Comparison of ENCODE assay signal across 20 mouse cellular contexts in genomic region chr7:77857979-77858378, GRCm38 (mm10).
DNase-seq lines count a peak whose midpoint lies in the region; ATAC-seq lines count a peak whose summit lies in the region.
"Had no signal": no experiment of that assay in that cellular context is flagged by ENCODE, and none has a peak within 500 bp of the region (broad histone marks: within the 10 kb centered on the region; RNA-seq: fewer than 3 reads in every experiment).

No protein-coding gene starts in this region.

- WGBS in heart, embryonic 12.5 days: 13% methylated on average over 5 of the region's 5 CpGs
- WGBS in heart, embryonic 16.5 days: 19% methylated on average over 5 of the region's 5 CpGs
- 54% methylated on average over 5 of the region's 5 CpGs for WGBS in kidney, embryonic 14.5 days
- WGBS in stomach, embryonic 16.5 days: 18% methylated on average over 5 of the region's 5 CpGs

- H3K4me1 ChIP-seq in heart, embryonic 12.5 days (replicated peaks): peaks cover 12% of the 10 kb centered on the region
- H3K4me1 ChIP-seq in heart, embryonic 16.5 days (ENCODE audit: control insufficient read depth, insufficient read depth, low read length): peaks cover 5% of the 10 kb centered on the region; the same call in 1 of the 2 replicates
- H3K4me1 ChIP-seq in kidney, embryonic 14.5 days (ENCODE audit: control insufficient read depth, insufficient read depth, low read length): no peaks in the 10 kb centered on the region
- H3K4me1 ChIP-seq in stomach, embryonic 16.5 days (ENCODE audit: control insufficient read depth, insufficient read depth, low read length): no peaks in the 10 kb centered on the region
- H3K4me1 ChIP-seq: embryonic facial prominence, embryonic 12.5 days; hindbrain, embryonic 15.5 days had no signal

- H3K36me3 ChIP-seq in heart, embryonic 12.5 days: no peaks in the 10 kb centered on the region
- no peaks in the 10 kb centered on the region for H3K36me3 ChIP-seq in heart, embryonic 16.5 days (ENCODE audit: control insufficient read depth, insufficient read depth)
- H3K36me3 ChIP-seq in kidney, embryonic 14.5 days (ENCODE audit: control insufficient read depth, insufficient read depth, low read length): no peaks in the 10 kb centered on the region
- H3K36me3 ChIP-seq in stomach, embryonic 16.5 days (ENCODE audit: control insufficient read depth, insufficient read depth, low read length): no peaks in the 10 kb centered on the region
- H3K36me3 ChIP-seq: embryonic facial prominence, embryonic 12.5 days; forebrain, embryonic 15.5 days; G1E; hindbrain, embryonic 15.5 days had no signal

- no peaks in the 10 kb centered on the region for H3K9me3 ChIP-seq in heart, embryonic 12.5 days (replicated peaks)
- no peaks in the 10 kb centered on the region for H3K9me3 ChIP-seq in heart, embryonic 16.5 days (replicated peaks; ENCODE audit: control insufficient read depth, low read length)
- no peaks in the 10 kb centered on the region for H3K9me3 ChIP-seq in kidney, embryonic 14.5 days (ENCODE audit: control insufficient read depth, low read length)
- H3K9me3 ChIP-seq in stomach, embryonic 16.5 days (replicated peaks; ENCODE audit: control insufficient read depth, low read length): no peaks in the 10 kb centered on the region; the same call in 1 of the 2 replicates
- H3K9me3 ChIP-seq: embryonic facial prominence, embryonic 12.5 days; forebrain, embryonic 15.5 days; hindbrain, embryonic 15.5 days had no signal

- H3K9ac ChIP-seq in heart, embryonic 12.5 days: no peak overlapping the region
- H3K9ac ChIP-seq in heart, embryonic 16.5 days (ENCODE audit: low read length): no peak overlapping the region
- no peak overlapping the region for H3K9ac ChIP-seq in kidney, embryonic 14.5 days (ENCODE audit: low read depth, low read length)
- no peak overlapping the region for H3K9ac ChIP-seq in stomach, embryonic 16.5 days (ENCODE audit: low read length)
- H3K9ac ChIP-seq: embryonic facial prominence, embryonic 12.5 days; forebrain, embryonic 15.5 days; hindbrain, embryonic 15.5 days had no signal

- H3K4me2 ChIP-seq in heart, embryonic 12.5 days: peak overlapping the region; percentile 11; the same call in 1 of the 2 replicates
- H3K4me2 ChIP-seq in heart, embryonic 16.5 days (ENCODE audit: low read depth, low read length): peak overlapping the region; percentile 4; the same call in 1 of the 2 replicates
- no peak overlapping the region for H3K4me2 ChIP-seq in kidney, embryonic 14.5 days (replicated peaks; ENCODE audit: low read depth, low read length)
- H3K4me2 ChIP-seq in stomach, embryonic 16.5 days (ENCODE audit: low read depth, low read length): no peak overlapping the region
- H3K4me2 ChIP-seq: embryonic facial prominence, embryonic 12.5 days; forebrain, embryonic 15.5 days; hindbrain, embryonic 15.5 days had no signal

- no peak for DNase-seq in heart, adult 18-20 months
- DNase-seq in heart, adult 9 months (ENCODE audit: low spot score in 2 of 2): no peak
- DNase-seq in kidney, adult 9 months: no peak
- DNase-seq: adrenal gland, postnatal 14 days; B cell, adult 2 months; cerebellum, adult 11-12 months; cerebellum, adult 9-10 months; cerebellum, postnatal 25 days; gastrocnemius, postnatal 36 days; heart, adult 11 months; heart, postnatal 36 days had no signal

- no peak overlapping the region for H3K4me3 ChIP-seq in heart, embryonic 12.5 days
- H3K4me3 ChIP-seq in heart, embryonic 16.5 days (ENCODE audit: low read length): no peak overlapping the region
- no peak overlapping the region for H3K4me3 ChIP-seq in kidney, embryonic 14.5 days (ENCODE audit: low read length)
- H3K4me3 ChIP-seq in stomach, embryonic 16.5 days (replicated peaks; ENCODE audit: low read length): no peak overlapping the region
- H3K4me3 ChIP-seq: embryonic facial prominence, embryonic 12.5 days; forebrain, embryonic 15.5 days; hindbrain, embryonic 15.5 days had no signal

- no peak overlapping the region for H3K27ac ChIP-seq in heart, embryonic 12.5 days (ENCODE audit: poor library complexity, severe bottlenecking)
- H3K27ac ChIP-seq in heart, embryonic 16.5 days (ENCODE audit: low read length): no peak overlapping the region
- peak overlapping the region; percentile 38; the same call in 1 of the 2 replicates for H3K27ac ChIP-seq in kidney, embryonic 14.5 days (ENCODE audit: low read depth, low read length)
- H3K27ac ChIP-seq in stomach, embryonic 16.5 days (ENCODE audit: low read length): no peak overlapping the region
- H3K27ac ChIP-seq: embryonic facial prominence, embryonic 12.5 days; forebrain, embryonic 15.5 days; hindbrain, embryonic 15.5 days had no signal

- H3K27me3 ChIP-seq in heart, embryonic 12.5 days (replicated peaks): no peaks in the 10 kb centered on the region
- H3K27me3 ChIP-seq in heart, embryonic 16.5 days (ENCODE audit: control insufficient read depth, insufficient read depth, low read length): no peaks in the 10 kb centered on the region
- H3K27me3 ChIP-seq in kidney, embryonic 14.5 days (ENCODE audit: control insufficient read depth, insufficient read depth, low read length): no peaks in the 10 kb centered on the region
- H3K27me3 ChIP-seq in stomach, embryonic 16.5 days (ENCODE audit: control insufficient read depth, insufficient read depth, low read length): no peaks in the 10 kb centered on the region
- H3K27me3 ChIP-seq: embryonic facial prominence, embryonic 12.5 days; forebrain, embryonic 15.5 days had no signal

- 0 out of 2 replicates have a peak, but pooled peaks have one; percentile 36 for ATAC-seq in heart, embryonic 12.5 days (ENCODE audit: insufficient number of reproducible peaks, low FRiP score)
- ATAC-seq in heart, embryonic 16.5 days (replicated peaks; ENCODE audit: extremely low read depth, insufficient read depth, low FRiP score): peak; percentile 63
- no peak for ATAC-seq in kidney, embryonic 14.5 days (ENCODE audit: low FRiP score, low TSS enrichment)
- peak; percentile 33; the same call in 1 of the 2 replicates for ATAC-seq in stomach, embryonic 16.5 days (ENCODE audit: insufficient read depth, low FRiP score)
- ATAC-seq: CD4-positive, CD25-positive, alpha-beta regulatory T cell, adult 4 months; forebrain, embryonic 15.5 days had no signal

Comparison
In these comparisons a context has a peak if more than half of its experiments do, and no peak if none do; other contexts are left out.
1. H3K4me2 ChIP-seq: peak in heart, embryonic 12.5 days (single experiment) and heart, embryonic 16.5 days (single experiment); none in kidney, embryonic 14.5 days (single experiment) and stomach, embryonic 16.5 days (single experiment).